Mouse (Mus musculus): ENCODE data around the gene Letm1.
A peak's percentile ranks its signal among the peaks of the same experiment; 100 is the strongest.

Gene Letm1

GRCm38 (mm10) chr5:33706350-33706629, 76.3 kb downstream of the Letm1 start:
- DNase-seq (ENCODE audit: low spot score in 2 of 2) = no peak

DNA sequence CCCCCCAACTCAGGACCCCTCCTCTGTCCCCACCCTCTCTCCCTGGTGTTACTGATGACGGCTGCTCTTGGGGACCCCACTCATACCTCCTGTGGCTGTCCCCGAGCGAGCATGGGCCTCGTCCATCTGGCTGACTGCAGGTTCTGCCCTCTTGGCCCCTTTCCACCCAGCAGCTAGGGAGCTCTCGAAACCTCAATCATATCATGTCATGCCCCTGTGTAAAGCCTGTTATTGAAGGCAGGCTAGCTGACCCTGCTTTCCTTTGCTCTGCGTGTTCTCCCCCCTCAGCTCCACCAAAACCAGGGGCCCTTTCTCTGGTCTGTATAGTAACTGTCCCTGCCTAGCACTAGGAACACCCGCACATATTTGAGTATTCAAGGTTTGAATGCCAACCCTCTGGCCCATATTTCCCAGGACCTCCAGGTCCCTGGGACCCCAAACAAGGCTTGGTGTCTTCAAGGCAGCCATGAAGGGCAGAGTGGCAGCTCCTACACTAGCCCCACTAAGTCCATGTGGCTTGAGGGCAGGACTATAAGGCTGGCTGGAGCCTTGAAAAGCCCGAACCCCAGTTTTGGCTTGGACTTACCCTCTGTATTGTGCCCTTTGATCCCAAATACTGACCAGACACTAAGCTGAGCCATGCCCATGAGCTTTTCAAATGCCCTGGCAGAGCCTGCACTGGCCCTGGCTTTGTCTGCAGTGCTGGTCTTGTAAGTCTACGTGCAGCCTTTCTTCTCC, 76.8 kb downstream of the Letm1 start:
- DNase-seq (ENCODE audit: low spot score in 2 of 2) = no peak

DNA sequence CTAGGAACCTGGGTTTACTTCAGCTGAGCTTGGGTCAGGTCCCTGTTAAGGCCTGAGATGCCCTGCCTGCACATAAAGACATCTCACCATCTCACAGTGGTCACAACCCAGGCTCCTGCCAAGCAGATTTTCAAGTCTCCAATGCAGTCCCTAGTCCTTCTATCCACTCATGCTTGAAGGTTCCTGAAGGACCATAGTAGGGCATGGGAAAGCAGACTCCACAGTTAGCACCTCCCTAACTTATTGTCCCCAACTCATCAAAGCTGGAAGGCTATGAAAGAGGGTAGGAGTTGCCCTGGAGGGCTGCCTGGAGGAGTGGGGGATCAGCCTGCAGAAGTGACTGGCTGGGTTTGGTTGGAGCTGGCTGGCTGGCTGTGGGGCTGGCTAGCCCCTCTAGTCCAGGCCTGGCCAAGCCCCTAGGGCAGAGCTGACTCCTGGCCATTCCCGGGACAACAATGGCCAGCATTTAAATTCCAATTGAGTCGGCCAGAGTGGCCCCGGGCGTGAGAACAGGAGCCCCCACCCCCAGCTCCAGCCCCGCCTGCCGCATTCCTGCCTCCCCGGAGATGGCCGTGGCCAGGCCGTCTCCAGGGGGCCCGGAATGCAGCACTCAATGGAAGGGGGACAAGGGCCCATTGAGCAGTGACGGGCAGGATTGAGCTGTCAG, 77.5 kb downstream of the Letm1 start:
- no peak for DNase-seq (ENCODE audit: low spot score in 2 of 2)

DNA sequence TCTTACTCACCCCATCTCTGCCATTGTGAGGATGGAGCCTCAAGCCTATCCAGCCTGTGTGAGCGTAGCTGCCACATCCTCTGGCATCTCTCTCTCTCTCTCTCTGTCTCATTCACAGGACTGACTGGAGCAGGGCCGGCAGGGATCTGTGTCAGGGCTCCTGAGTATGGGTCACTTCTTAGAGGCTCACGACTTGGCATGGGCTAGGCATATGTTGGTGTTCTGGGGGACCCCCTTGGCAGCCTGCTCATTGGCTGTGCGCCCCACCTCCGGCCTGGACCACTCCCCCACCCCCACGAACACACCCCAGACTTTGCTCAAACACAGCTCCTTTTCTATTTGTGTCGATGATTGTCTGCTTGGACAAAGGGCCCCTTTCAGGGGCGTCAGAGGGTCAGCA, 78.6 kb downstream of the Letm1 start:
- no peak for DNase-seq (ENCODE audit: low spot score in 2 of 2)

GRCm38 (mm10) chr5:33701832-33702231, 80.8 kb downstream of the Letm1 start:
- no peak for DNase-seq (ENCODE audit: low spot score in 2 of 2)

- no peak for DNase-seq (ENCODE audit: low spot score in 2 of 2)
Measured at GRCm38 (mm10) chr5:33700010-33700409, 82.6 kb downstream of the Letm1 start.

- no peak for DNase-seq (ENCODE audit: low spot score in 2 of 2)
Measured at GRCm38 (mm10) chr5:33698669-33699068, 83.9 kb downstream of the Letm1 start.

- no peak for DNase-seq (ENCODE audit: low spot score in 2 of 2)
Measured at GRCm38 (mm10) chr5:33697947-33698512, 84.6 kb downstream of the Letm1 start.

DNA sequence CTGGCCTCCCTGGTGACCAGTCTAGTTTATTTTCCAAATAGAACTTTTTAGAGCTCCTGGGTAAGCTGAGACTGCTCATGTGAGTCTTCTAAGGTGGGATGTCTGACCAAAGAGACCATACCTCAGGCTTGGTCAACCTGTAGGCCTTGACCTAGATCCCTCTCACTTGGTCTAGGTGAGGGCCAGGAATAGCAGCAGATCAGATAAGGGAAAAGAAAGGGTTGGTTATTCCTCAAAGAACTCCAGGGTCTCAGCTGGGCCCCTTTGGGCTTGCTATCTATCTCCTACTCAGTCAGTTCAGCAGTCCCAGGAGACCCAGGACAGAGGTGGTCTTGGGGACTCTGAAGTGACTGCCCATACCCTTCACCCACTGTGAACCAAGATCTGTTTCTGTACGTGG, 85.1 kb downstream of the Letm1 start:
- no peak for DNase-seq (ENCODE audit: low spot score in 2 of 2)

- DNase-seq (ENCODE audit: low spot score in 2 of 2) = peak in 1 of 2 experiments; percentile 58
Measured at GRCm38 (mm10) chr5:33696430-33696829, 86.2 kb downstream of the Letm1 start.

- DNase-seq (ENCODE audit: low spot score in 2 of 2) = no peak
Measured at GRCm38 (mm10) chr5:33695718-33696121, 86.9 kb downstream of the Letm1 start.

GRCm38 (mm10) chr5:33694848-33695717, 87.5 kb downstream of the Letm1 start:
- peak; percentile 60 to 64 for DNase-seq (ENCODE audit: low spot score in 2 of 2)

DNA sequence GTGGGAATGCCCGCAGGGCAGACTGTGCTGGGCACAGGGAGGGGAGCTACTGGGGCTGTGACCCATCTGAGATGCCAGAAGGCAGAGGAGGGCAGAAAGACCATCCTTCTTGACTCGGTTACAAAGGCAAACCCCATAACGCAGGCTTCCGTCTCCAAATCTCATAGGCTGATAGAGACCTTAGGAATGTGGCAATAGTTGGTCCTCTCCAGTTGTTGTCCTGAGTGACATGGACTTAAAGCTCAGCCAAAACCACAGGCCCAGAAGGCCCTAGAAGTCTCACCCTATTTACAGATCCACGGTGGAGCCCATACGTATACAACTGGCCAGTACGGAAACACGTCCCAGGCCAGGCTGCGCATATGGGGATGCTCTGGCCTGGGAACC, 88.2 kb downstream of the Letm1 start:
- no peak for DNase-seq (ENCODE audit: low spot score in 2 of 2)

DNA sequence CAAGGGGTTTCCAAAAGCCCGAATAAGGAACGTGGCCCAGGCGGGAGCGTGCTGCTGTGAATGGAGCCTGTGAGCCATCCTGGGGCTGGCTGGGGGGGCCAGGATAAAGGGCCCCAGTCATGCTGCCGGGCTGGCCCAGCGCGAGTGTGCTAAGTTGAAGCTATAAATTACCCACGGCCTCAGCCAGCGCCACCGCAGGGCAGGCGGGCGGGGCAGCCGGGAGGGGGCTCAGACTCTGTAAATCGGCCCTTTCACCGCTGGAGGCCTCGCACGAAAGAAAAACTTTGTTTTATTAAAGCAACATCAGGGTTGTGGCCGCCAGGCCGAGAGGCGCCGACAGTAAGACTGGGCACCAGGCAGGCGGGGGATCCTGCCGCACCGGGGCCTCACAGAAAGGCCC, 90.2 kb downstream of the Letm1 start:
- DNase-seq (ENCODE audit: low spot score in 2 of 2) = peak; percentile 65 to 74

DNA sequence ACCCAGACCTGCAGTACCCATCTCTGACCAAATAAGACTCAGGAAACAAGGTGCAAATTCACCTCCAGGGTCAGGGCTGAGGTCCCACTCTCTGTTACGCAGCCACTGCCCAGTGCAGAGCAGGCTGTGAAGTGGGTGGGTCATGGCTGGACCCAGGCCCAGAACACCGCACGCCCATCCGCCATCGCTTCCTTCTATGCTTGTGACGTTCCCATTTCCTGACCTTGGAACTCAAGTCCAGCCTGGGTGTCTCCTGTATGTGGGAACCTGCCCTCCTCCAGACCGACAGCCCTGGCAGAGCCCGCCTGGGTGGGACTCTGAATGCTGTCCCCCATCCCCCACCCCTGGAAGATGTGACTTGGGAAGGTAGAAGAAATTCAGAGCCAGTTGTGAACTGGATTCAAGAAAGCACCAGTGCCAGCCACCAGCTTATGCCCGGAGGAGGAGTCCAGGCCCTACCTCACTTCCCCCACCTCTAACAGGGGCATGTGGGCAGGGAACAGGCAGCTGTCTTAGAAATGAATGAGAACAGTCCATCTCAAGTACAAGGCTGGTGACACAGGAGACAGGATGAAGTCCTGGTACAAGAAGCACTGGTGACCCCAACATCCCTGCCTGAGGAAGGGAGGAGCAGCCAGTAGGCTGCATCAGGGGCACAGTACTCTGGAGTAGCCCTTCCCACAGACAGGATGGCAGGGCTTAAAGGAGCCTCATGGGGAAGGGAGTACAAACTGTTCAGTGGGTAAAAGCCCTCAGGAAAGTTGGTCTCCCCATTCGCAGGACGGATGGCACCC, 92.6 kb downstream of the Letm1 start:
- DNase-seq (ENCODE audit: low spot score in 2 of 2) = no peak
